Mouse (Mus musculus): ENCODE data around the gene Sod2. TPM values are rescaled to one million over a fixed set of nuclear protein-coding genes. Genes with fewer than 3 reads are reported as not detected.
"Not testable (repeated sequence)": the region's sequence is repeated elsewhere in the genome, so short reads cannot be mapped to it uniquely, and the experiment has no call there.

Gene Sod2
- 22.2 and 45.7 TPM in 2 replicates for total RNA-seq (2015; ENCODE audit: low replicate concordance)
- total RNA-seq (2017; ENCODE audit: low replicate concordance) = 8.3 and 21.9 TPM in 2 replicates

DNA sequence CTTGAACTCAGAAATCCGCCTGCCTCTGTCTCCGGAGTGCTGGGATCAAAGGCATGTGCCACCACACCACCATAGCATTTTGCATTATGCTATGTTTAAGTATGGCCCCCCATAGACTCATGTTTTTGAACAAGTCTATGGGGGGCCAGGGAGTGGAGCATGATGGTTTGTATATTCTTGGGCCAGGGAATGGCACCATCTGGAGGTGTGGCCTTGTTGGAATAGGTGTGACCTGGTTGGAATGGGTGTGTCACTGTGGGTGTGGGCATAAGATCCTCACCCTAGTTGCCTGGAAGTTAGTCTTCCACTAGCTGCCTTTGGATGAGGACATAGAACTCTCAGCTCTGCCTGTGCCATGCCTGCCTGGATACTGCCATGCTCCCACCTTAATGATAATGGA, at the start of gene Sod2:
Sod2 (plus strand) TSS at position 301 of the 400 bp plus-strand sequence.
- ATAC-seq (replicated peaks; ENCODE audit: low FRiP score, poor library complexity, severe bottlenecking) = not testable (repeated sequence)

- not testable (repeated sequence) for ATAC-seq (replicated peaks; ENCODE audit: low FRiP score, poor library complexity, severe bottlenecking)
Measured at GRCm38 (mm10) chr17:12959377-12959776, 47.3 kb upstream of the Sod2 start.

DNA sequence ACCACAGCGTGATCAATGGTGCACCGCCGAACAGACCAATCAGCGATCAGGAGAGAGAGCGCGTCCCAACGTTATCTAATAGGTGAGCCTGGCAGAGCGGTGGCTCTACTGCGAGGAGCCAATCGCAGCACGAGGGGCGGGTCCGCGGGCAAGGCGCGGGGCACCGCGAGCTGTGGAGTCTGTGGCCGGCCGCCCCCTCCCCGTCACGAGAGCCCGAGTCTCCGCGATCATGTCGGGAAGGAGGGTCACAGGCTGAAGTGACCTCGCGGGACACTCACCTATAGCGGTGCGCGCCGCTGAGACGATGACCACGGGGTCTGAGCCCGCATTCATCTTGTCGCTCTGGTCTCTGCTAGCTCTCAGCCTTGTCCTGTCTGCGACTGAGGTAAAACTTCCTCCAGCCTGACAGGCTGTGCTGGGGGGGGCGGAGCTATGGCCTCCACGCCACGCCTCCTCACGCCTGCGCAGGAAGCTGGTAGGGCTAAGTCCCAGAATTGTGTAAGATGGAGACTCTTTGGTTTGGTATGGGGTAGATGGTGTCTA, 46.2 kb upstream of the Sod2 start, which contains the start of gene Acat2:
Acat2 (minus strand) TSS at position 417 of the 543 bp plus-strand sequence.
- peak; percentile 97 for ATAC-seq (replicated peaks; ENCODE audit: low FRiP score, poor library complexity, severe bottlenecking)

- no peak for ATAC-seq (replicated peaks; ENCODE audit: low FRiP score, poor library complexity, severe bottlenecking)
Measured at GRCm38 (mm10) chr17:12963476-12963875, 43.2 kb upstream of the Sod2 start.

GRCm38 (mm10) chr17:12967173-12967572, 39.5 kb upstream of the Sod2 start:
- no peak for ATAC-seq (replicated peaks; ENCODE audit: low FRiP score, poor library complexity, severe bottlenecking)

DNA sequence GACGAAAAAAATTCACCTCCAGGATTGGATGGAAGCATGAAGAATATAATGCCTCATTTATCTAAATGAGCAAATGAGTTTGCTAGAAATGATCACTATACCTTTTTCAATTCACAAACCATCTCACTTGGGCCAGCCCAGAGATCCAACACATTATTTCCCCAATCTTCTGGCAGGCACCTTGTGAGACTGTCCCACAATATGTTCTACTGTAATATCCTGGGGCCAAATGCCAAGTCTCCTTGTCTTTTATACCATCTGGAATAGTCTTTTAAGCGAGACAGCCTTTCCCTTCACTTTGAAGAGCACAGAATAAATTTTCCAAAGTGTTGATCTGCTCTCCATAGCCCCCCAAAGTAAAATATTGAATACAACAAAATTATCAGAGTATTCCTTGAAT, 32.8 kb upstream of the Sod2 start:
- ATAC-seq (replicated peaks; ENCODE audit: low FRiP score, poor library complexity, severe bottlenecking) = no peak

DNA sequence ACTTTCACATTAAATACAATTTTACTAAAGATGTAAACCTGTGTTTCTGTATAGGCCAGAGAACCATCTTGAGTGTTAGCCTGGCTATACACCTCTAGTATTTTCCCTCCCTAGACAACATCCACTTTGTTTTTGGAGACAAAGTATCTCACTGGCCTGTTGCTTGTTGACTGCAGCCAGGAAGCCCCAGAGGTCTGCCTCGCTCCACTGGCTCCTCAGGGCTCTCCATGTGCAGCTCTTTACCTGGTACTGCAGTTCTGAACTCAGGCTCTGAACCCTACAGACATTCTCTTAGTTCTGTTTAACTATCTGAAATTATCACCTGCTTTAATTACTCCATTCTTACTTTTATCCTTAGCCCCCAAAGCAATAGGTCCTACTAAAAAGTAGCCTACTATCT, 28.1 kb upstream of the Sod2 start:
- no peak for ATAC-seq (replicated peaks; ENCODE audit: low FRiP score, poor library complexity, severe bottlenecking)

DNA sequence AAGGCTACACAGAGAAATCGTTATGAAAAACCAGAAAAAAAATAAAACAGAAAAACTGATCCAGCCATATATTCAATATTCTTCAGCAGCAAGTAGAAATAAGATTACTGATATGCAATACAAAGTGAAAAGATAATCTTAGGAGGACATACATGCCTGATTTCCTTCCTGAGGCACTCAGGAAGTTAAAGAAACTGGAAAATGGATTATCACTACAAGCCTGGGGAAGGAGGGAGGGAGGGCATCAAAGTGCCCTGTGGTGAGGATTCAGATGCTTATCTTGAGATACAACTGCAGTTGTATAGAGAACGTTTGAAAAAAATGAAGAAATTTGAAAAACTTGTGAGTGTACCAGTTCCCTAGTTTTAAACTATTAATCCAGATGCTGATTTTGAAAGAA, 22.7 kb upstream of the Sod2 start:
- ATAC-seq (replicated peaks; ENCODE audit: low FRiP score, poor library complexity, severe bottlenecking) = no peak

- ATAC-seq (replicated peaks; ENCODE audit: low FRiP score, poor library complexity, severe bottlenecking) = not testable (repeated sequence)
Measured at GRCm38 (mm10) chr17:12988096-12988495, 18.6 kb upstream of the Sod2 start.

- ATAC-seq (replicated peaks; ENCODE audit: low FRiP score, poor library complexity, severe bottlenecking) = no peak
Measured at GRCm38 (mm10) chr17:12990567-12991145, 16.0 kb upstream of the Sod2 start.

GRCm38 (mm10) chr17:12991194-12991634, 15.4 kb upstream of the Sod2 start:
- 0 out of 2 replicates have a peak, but pooled peaks have one; percentile 38 for ATAC-seq (replicated peaks; ENCODE audit: low FRiP score, poor library complexity, severe bottlenecking)

GRCm38 (mm10) chr17:12991635-12992358, 14.8 kb upstream of the Sod2 start:
- ATAC-seq (replicated peaks; ENCODE audit: low FRiP score, poor library complexity, severe bottlenecking) = peak; percentile 78

GRCm38 (mm10) chr17:12992470-12992991, 14.1 kb upstream of the Sod2 start:
- peak; percentile 94 for ATAC-seq (replicated peaks; ENCODE audit: low FRiP score, poor library complexity, severe bottlenecking)

DNA sequence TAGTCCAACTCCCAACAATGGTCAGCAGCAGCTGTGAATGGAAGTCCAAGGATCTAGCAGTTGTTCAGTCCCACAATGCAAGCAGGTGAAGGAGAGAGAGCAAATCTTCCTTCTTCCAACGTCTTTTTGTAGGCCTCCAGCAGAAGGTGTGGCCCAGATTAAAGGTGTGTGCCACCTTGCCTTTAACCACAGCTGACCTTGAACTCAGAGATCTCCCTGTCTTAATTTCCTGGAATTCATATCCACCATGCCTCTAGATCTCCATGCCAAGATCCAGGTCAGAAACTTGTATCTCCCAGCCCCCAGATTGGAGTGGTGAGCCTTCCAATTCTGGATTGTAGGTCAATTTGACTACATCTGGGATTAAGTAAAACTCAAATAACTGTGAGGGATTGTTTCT, 12.6 kb upstream of the Sod2 start, which contains the start of gene Wtap:
Wtap (minus strand) TSS at position 101 of the 400 bp plus-strand sequence.
- no peak for ATAC-seq (replicated peaks; ENCODE audit: low FRiP score, poor library complexity, severe bottlenecking)

GRCm38 (mm10) chr17:12996345-12996744, 10.3 kb upstream of the Sod2 start:
- no peak for ATAC-seq (replicated peaks; ENCODE audit: low FRiP score, poor library complexity, severe bottlenecking)

DNA sequence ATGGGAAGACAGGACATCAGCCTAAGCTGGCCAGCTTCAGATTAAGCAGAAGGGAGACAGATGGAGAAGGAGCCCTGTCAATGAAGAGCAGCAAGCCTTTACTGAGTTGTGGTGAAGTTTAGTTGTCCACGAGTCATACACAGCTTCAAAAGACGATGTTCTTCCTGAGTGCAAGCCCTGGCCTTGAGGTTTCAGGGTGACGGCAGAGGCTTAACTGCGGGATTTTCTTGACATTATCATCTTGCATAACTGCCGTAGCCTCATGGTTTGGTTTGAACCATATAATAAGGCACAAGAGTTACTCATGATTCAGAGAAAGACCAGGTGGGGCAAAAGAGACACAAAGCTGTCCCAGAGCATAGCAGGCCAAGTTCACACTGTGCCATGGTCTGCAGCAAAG, 8.8 kb upstream of the Sod2 start:
- ATAC-seq (replicated peaks; ENCODE audit: low FRiP score, poor library complexity, severe bottlenecking) = no peak

DNA sequence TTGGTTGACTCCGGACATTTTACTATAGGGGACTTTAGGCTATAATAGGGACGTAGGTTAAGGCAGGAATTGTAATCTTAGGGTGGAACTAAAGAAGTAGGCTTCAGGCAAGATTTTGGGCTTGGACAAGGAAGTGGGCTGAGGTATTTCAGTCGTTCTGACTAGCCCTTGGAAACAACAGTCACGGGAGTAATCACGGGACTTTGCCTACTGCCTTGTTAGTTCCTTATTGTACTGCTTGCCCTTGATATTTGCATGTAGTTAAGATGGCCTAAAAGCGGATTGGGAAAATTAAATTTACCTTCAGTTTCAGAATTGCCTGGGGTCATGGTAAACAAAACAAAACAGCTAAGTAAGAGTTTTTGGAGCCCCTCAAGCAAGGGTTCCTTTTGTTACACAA, 7.6 kb upstream of the Sod2 start:
- no peak for ATAC-seq (replicated peaks; ENCODE audit: low FRiP score, poor library complexity, severe bottlenecking)

DNA sequence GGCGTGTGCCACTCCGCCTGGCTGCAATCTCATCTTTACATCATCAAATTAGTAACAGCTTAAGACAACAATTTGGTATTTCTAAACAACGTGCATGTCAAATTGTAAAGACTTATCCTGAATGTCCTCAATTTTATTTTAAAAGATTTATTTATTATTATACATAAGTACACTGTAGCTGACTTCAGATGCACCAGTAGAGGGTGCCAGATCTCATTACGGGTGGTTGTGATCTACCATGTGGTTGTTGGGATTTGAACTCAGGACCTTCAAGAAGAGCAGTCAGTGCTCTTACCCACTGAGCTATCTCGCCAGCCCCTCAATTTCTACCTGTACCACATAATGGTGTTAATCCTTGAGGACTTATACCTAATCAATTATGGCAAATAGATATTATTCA, 4.4 kb upstream of the Sod2 start:
- ATAC-seq (replicated peaks; ENCODE audit: low FRiP score, poor library complexity, severe bottlenecking) = not testable (repeated sequence)

- ATAC-seq (replicated peaks; ENCODE audit: low FRiP score, poor library complexity, severe bottlenecking) = not testable (repeated sequence)
Measured at GRCm38 (mm10) chr17:13004436-13004835, 2.2 kb upstream of the Sod2 start.

- ATAC-seq (replicated peaks; ENCODE audit: low FRiP score, poor library complexity, severe bottlenecking) = no peak
Measured at GRCm38 (mm10) chr17:13006984-13007383, 338 bp downstream of the Sod2 start.
